Mouse (Mus musculus): ENCODE results near the gene Abhd16a. TPM values are rescaled to one million over a fixed set of nuclear protein-coding genes. Genes with fewer than 3 reads are reported as not detected.
A peak's percentile ranks its signal among the peaks of the same experiment; 100 is the strongest.

Abhd16a gene
- polyA plus RNA-seq, 1 experiment: 31.8 TPM

DNA sequence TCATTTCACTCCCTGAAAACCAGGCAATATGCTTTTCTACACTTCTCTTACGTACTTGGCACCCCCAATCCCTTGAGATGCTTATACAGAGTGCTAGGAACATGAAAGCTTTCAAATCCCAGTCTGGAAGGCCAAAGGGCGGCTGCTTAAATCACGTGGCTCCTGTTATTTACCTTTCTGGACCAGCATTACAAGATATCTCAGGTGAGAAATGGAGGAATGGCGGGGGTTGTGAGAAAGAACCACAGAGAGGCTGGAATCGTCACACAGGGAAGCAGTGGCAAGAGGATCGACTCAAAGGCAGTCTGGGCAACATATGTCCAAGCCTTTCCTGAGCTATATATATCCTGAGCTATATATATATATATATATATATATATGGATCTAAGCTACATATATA is 36.5 kb downstream of the Abhd16a start:
- H3K27ac ChIP-seq (ENCODE audit: insufficient read depth, low read length): no peak overlapping the region
- H3K4me1 ChIP-seq (ENCODE audit: control insufficient read depth, insufficient read depth, low read length): peaks cover 11% of the 10 kb centered on the region; the same call in 1 of the 2 replicates
- no peak for TF ChIP-seq CTCF (IDR thresholded peaks at IDR 0.05; ENCODE audit: borderline replicate concordance, insufficient read depth, low read length)
- TF ChIP-seq POLR2A (IDR thresholded peaks at IDR 0.05; ENCODE audit: low read depth, low read length): no peak
- H3K4me3 ChIP-seq (ENCODE audit: insufficient read depth, low read length): peak overlapping the region; percentile 64; the same call in 1 of the 2 replicates

DNA sequence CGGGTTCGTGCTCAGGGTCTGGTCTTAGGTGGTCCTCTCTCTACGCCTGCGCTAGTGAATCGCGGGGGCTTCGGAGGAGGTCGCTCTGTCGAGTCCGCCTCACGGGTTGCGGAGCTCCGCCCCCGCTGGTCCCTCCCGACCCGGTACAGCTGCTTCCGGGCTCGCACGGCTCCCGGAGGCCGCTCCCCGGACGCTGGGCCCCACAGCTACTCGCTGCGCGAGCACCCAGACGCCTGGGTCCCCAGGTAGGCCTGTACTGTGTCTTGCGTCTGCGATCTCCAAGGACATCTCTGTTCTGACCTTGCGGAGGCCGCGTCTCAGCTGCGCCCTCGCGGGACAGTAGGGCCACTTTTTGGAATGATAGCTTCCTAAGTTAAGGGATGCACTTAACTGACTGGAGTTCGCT is 37.1 kb downstream of the Abhd16a start, which contains the start of gene D17H6S53E:
Gene D17H6S53E (plus strand): TSS at position 168 of the 406 bp plus-strand sequence.
- peak within 1 kb of the TSS; percentile 64 for H3K4me3 ChIP-seq (ENCODE audit: insufficient read depth, low read length)
- H3K4me1 ChIP-seq (ENCODE audit: control insufficient read depth, insufficient read depth, low read length): peaks cover 11% of the 10 kb centered on the region; the same call in 1 of the 2 replicates
- TF ChIP-seq CTCF (IDR thresholded peaks at IDR 0.05; ENCODE audit: borderline replicate concordance, insufficient read depth, low read length) (no peak), POLR2A (IDR thresholded peaks at IDR 0.05; ENCODE audit: low read depth, low read length) (peak; percentile 89)
- H3K27ac ChIP-seq (ENCODE audit: insufficient read depth, low read length): peak within 1 kb of the TSS; percentile 19

DNA sequence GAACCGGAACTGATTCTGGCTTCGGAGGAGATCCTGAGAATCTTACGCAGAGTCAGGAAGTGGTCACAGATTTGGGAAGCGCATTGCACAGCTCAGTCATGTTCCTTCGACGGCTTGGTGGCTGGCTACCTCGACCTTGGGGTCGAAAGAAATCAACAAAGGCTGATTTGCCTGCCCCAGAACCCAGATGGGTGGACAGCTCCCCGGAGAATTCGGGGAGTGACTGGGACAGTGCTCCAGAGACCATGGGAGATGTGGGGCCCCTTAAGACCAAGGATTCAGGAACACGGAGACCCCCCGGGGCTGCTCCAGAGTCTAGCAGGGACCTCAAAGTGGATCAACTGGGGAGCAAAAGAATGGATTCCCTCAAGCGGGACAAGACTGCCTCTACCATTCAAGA is 38.0 kb downstream of the Abhd16a start:
- peak overlapping the region; percentile 19; the same call in 1 of the 2 replicates for H3K27ac ChIP-seq (ENCODE audit: insufficient read depth, low read length)
- TF ChIP-seq CTCF (IDR thresholded peaks at IDR 0.05; ENCODE audit: borderline replicate concordance, insufficient read depth, low read length): no peak
- no peak for TF ChIP-seq POLR2A (IDR thresholded peaks at IDR 0.05; ENCODE audit: low read depth, low read length)

DNA sequence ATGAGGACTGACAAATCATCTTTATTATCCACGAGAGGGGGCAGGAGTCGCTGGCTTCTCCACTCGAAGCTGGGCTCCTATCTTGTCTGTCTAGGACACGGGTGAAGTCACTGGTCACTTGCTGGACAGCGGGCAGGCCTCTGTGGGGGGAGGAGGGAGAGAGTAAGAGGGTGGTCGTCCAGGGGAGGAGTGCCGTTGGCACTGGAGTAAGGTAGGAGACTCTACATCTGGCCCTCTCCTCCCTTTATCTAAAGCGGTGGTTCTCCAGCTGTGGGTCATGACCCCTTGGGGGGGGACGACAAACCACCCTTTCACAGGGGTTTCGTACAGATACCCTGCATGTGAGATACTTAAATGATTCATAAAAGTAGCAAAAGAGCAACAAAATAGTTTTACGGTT is 39.9 kb downstream of the Abhd16a start:
- no peak overlapping the region for H3K4me3 ChIP-seq (ENCODE audit: insufficient read depth, low read length)
- TF ChIP-seq POLR2A (IDR thresholded peaks at IDR 0.05; ENCODE audit: low read depth, low read length) (no peak), CTCF (IDR thresholded peaks at IDR 0.05; ENCODE audit: borderline replicate concordance, insufficient read depth, low read length) (no peak)
- H3K4me1 ChIP-seq (ENCODE audit: control insufficient read depth, insufficient read depth, low read length): peaks cover 11% of the 10 kb centered on the region; the same call in 1 of the 2 replicates
- H3K27ac ChIP-seq (ENCODE audit: insufficient read depth, low read length): no peak overlapping the region

More for the DNA sequence above, 38.0 kb downstream of the Abhd16a start:
- Histone ChIP-seq H3K4me1 (ENCODE audit: control insufficient read depth, insufficient read depth, low read length) (peaks cover 11% of the 10 kb centered on the region; the same call in 1 of the 2 replicates), H3K4me3 (ENCODE audit: insufficient read depth, low read length) (peak overlapping the region; percentile 64)

DNA sequence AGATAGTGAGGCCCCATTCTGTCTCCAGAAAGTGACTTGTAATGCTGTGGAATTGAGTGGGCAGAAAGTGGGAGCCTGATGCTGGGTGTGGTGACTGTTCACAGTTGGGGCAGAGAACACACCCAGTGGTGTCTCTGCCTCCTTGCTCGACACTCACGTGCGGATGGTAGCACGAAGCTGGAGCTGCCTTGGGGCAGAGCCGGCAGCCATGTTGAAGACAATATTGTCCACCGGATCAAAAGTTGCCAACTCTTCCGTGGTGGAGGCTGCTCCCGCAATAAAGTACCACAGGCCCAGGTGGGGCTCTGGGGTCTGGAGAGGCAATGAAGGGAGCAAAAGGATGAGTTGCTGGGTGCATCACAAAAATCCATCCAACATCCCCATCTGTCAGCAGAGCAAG is 42.0 kb downstream of the Abhd16a start:
- H3K4me1 ChIP-seq (ENCODE audit: control insufficient read depth, insufficient read depth, low read length): 0 out of 2 replicates have a peak, but pooled peaks cover 8% of the 10 kb centered on the region
- no peak overlapping the region for H3K27ac ChIP-seq (ENCODE audit: insufficient read depth, low read length)
- TF ChIP-seq CTCF (IDR thresholded peaks at IDR 0.05; ENCODE audit: borderline replicate concordance, insufficient read depth, low read length): no peak
- TF ChIP-seq POLR2A (IDR thresholded peaks at IDR 0.05; ENCODE audit: low read depth, low read length): no peak
- H3K4me3 ChIP-seq (ENCODE audit: insufficient read depth, low read length): no peak overlapping the region

DNA sequence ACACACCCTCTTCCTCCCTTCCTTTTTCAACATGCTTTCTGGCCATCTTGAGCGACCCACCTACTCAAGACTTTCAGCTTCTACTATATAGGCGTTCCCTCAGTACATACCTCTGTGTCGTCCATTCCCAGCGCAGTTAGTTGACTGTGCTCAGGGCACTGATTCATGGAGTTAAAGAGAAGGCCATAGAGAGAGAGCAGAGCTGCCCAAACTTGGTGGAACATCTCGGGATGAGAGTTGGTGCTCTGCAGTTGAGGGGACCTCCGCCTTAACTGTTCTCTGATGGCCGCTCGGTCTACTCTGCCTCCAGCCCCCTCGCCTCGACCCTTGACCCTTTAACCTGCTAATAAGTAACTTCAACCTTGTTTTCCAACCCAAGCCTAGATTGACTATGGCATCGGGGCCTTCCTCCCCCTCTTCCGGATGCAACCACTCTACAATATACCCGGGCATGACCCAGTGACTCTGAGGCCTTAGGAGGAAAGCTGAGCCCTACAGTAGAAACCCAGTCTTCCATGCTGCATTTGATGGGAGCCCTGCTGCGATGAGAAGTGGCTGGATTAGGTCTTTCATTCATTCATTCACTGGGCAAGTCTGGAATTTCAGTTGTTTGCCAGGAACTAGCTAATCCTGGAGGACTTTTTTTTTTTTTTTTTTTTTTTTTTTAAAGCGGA is 42.6 kb downstream of the Abhd16a start, which contains the start of gene Apom:
Gene Apom (minus strand): TSS at position 551 of the 674 bp plus-strand sequence.
- no peak within 1 kb of the TSS for H3K4me3 ChIP-seq (ENCODE audit: insufficient read depth, low read length)
- no peak for TF ChIP-seq CTCF (IDR thresholded peaks at IDR 0.05; ENCODE audit: borderline replicate concordance, insufficient read depth, low read length)
- TF ChIP-seq POLR2A (IDR thresholded peaks at IDR 0.05; ENCODE audit: low read depth, low read length): no peak
- no peak within 1 kb of the TSS for H3K27ac ChIP-seq (ENCODE audit: insufficient read depth, low read length)
- H3K4me1 ChIP-seq (ENCODE audit: control insufficient read depth, insufficient read depth, low read length): 0 out of 2 replicates have a peak, but pooled peaks cover 8% of the 10 kb centered on the region

DNA sequence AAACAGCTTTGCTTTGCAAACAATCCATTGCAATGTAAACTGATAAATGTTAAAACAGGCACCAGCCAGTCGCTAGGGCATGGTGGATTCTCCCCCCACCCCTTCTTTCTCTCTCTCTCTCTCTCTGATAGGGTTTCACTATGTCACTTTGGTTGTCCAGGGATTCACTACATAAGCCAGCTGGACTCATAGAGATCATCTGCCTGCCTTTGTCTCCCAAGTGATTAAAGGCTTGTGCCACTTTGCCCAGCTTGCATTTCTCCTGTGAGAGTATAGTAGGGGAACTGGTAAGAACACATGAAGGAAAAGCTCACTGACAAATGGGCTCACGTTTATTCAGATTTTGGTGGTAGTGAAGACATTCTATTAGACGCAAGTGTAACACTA is 43.1 kb downstream of the Abhd16a start:
- Histone ChIP-seq H3K27ac (ENCODE audit: insufficient read depth, low read length) (no peak overlapping the region), H3K4me3 (ENCODE audit: insufficient read depth, low read length) (no peak overlapping the region), H3K4me1 (ENCODE audit: control insufficient read depth, insufficient read depth, low read length) (0 out of 2 replicates have a peak, but pooled peaks cover 5% of the 10 kb centered on the region)
- TF ChIP-seq POLR2A (IDR thresholded peaks at IDR 0.05; ENCODE audit: low read depth, low read length) (no peak), CTCF (IDR thresholded peaks at IDR 0.05; ENCODE audit: borderline replicate concordance, insufficient read depth, low read length) (no peak)

DNA sequence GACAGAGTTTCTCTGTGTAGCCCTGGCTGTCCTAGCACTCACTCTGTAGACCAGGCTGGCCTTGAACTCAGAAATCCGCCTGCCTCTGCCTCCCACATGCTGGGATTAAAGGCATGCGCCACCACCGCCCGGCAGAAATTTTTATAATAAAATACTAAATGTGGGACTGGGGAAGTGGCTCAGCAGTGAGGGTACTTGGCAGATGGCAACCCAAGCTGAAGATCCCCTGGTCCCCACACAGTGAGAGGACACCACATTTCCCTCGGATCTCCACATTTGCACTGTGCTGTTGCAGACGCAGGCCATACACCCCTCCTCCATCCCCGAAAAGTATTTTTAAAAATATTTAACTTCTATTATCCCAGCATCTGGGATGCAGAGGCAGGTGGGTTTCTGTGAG is 44.5 kb downstream of the Abhd16a start:
- Histone ChIP-seq H3K4me1 (ENCODE audit: control insufficient read depth, insufficient read depth, low read length) (no peaks in the 10 kb centered on the region), H3K27ac (ENCODE audit: insufficient read depth, low read length) (no peak overlapping the region), H3K4me3 (ENCODE audit: insufficient read depth, low read length) (no peak overlapping the region)
- TF ChIP-seq CTCF (IDR thresholded peaks at IDR 0.05; ENCODE audit: borderline replicate concordance, insufficient read depth, low read length) (no peak), POLR2A (IDR thresholded peaks at IDR 0.05; ENCODE audit: low read depth, low read length) (no peak)

DNA sequence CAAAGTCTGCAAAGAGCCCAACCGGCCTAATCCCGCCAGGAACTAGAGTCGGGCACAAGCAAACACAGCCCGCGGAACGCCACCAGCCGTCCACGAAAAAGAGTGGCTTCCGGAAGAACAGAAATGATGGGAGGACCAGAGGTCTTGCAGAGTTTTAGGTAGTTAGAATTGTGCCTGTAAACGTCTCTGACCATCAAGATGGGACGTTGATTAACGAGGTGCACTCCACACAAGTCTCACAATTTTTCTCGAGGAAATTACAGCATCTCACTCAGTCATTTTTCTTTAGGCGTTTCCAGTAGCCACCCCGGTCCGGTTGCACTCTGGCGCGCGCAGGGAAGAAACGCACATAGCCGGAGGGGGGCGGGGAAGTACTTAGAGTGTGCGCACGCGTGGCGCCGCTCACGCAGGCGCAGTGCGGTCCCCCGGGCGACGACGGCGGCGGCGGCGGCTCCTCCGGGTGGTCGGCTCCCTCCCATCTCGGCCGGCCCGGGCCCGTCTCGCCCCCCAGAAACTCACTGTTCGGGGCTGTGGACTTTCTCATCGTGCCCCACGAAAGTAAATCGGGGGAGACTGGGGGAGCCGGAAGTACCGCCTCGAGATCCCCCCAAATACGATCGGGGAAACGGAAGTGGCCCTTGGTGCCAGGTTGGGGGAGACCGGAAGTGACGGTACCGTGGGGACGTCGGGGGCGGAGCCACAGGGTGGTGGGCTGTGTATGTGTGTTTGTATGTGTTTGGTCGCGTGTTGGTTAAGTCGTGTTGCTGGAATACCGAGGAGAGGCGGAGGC is 45.9 kb downstream of the Abhd16a start, which contains the start of gene Bag6:
Gene Bag6 (plus strand): TSS at position 378 of the 790 bp plus-strand sequence.
- Histone ChIP-seq H3K27ac (ENCODE audit: insufficient read depth, low read length) (peak within 1 kb of the TSS; percentile 80), H3K4me3 (ENCODE audit: insufficient read depth, low read length) (peak within 1 kb of the TSS; percentile 59), H3K4me1 (ENCODE audit: control insufficient read depth, insufficient read depth, low read length) (no peaks in the 10 kb centered on the region)
- peak; percentile 58 for TF ChIP-seq POLR2A (IDR thresholded peaks at IDR 0.05; ENCODE audit: low read depth, low read length)
- TF ChIP-seq CTCF (IDR thresholded peaks at IDR 0.05; ENCODE audit: borderline replicate concordance, insufficient read depth, low read length): no peak

Data from embryonic fibroblast, embryonic 13.5 days (primary cell).